Mouse (Mus musculus) layer of hippocampus, postnatal 36 days (tissue): Measurements from ENCODE around the gene Rassf1. TPM values are rescaled to one million over a fixed set of nuclear protein-coding genes. Genes with fewer than 3 reads are reported as not detected.

Experiments used
- DNase-seq, 2 experiments: peaks; one replicate each; pipeline ENCODE4 v3.0.0; 2022
- total RNA-seq, 2 experiments: library from RNA; stranded (reverse); gene quantifications; 2 replicates each; pipeline ENCODE4 v1.2.3; 2021

The Rassf1 gene
- total RNA-seq, 2 experiments from 2014 or later = 15.8 TPM

DNA sequence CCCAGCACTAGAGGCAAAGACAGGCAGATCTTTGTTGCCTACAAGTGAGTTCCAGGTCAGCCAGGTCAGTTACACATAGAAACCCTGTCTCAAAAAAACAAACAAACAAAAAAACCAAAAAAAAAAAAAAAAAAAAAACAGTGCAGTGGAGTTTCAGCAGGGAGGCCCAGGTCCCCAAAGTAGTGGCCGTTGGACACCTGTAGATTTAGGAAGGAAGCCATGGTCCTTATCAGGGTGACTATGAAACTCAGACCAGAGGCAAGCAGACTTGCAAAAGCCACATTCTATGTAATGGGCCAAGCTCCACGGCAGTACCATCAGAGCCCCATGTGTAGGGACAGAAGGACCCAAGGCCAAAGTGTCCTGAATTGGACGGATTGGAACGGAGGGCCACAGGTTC, 30.2 kb downstream of the Rassf1 start:
- no peak for DNase-seq

DNA sequence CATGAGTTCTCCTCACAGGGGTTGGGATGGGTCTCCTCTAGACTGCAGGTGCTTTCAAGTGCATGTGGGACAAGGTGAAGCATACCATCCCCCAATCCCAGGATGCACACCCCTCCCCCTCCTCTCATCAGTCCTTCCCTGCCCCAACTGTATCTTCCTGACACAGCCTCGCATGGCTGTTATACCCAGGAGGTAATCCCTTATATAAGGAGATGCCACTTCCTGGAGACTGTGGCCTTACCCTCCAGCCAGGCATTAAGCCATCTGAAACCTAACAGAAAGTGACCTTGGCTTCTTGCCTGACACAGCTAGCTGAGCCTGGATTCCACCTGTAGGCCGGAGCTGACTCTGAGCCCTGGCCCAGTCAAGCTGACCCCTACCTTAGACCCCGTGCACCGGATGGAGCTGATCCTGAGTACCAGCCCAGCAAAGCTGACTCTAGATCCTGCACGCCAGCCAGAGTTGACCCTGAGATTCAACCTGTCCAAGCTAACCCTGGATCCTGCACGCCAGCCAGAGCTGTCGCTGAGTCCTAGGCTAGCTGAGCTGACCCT, 31.2 kb downstream of the Rassf1 start:
- DNase-seq = peak in 1 of 2 experiments; percentile 1

- DNase-seq = peak in 1 of 2 experiments; percentile 1
Observed at GRCm38 (mm10) chr9:107583174-107583573, 31.8 kb downstream of the Rassf1 start.

- DNase-seq = no peak
Observed at GRCm38 (mm10) chr9:107586504-107586903, 35.1 kb downstream of the Rassf1 start.

DNA sequence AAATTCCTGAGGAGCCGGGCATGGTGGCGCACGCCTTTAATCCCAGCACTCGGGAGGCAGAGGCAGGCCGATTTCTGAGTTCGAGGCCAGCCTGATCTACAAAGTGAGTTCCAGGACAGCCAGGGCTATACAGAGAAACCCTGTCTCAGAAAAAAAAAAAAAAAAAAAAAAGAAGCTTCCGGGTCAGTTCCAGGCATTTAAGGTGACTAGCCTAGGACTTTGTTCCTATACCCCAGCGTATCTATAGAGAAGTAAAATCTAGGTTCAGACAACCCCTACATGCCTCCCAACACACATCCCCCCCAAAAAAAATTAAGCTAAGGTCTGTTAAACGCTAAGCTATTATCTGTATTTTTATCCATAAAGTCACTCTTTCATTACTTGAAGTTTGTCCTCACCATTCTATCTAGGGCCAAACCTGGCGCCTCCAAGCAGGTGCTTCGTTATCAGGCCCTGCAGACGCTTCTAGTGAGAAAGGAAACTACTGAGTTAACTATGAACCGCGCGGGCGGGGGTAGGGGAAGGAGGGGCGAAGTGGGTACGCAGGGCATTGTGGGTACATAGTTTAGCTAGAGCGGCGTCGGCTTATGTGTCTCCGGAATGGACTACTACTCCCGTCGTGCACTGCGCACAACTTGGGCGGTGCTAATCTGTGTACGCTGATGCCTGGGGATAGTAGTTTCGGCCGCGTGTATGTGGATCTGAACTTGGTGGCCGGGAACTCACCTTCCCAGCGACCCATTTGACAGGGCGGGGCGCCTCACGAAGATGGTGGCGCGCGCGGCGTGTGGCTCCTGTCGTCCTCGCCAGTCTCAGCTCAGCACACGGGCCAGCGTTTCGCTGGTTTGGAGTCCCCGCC, 35.8 kb downstream of the Rassf1 start, which contains the start of gene Ifrd2:
Ifrd2 (plus strand) TSS at position 669 of the 859 bp plus-strand sequence.
- DNase-seq = peak; percentile 97 to 98

GRCm38 (mm10) chr9:107587833-107588639, 36.7 kb downstream of the Rassf1 start:
- no peak for DNase-seq

DNA sequence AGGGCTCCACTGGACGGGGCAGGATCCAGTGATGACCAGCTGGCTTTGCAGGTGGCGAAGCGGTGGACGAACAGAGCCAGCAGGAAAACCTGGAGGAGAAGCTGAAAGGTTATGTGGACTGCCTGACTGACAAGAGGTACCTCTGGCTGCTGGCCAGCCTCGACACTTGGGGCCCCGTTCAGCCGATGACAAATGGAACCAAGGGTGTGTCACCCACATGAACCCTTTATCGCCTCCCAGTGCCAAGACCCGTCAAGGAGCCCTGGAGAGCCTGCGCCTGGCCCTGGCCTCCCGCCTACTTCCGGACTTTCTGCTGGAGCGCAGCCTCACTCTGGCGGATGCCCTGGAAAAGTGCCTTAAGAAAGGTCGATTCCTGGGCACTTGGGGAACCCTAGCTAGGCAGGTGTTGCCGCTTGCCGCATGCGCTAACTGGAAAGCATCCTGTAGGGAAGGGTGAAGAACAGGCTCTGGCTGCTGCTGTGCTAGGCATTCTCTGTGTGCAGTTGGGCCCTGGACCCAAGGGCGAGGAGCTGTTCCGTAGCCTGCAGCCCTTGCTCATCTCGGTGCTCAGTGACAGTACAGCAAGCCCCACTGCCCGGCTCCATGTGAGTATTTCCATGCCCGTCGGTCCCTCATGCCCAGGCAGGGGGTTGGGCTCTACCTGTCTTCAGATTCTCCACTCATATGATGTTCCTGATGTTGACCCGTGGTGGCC, 38.9 kb downstream of the Rassf1 start:
- no peak for DNase-seq

- no peak for DNase-seq
Observed at GRCm38 (mm10) chr9:107590773-107591060, 39.4 kb downstream of the Rassf1 start.

DNA sequence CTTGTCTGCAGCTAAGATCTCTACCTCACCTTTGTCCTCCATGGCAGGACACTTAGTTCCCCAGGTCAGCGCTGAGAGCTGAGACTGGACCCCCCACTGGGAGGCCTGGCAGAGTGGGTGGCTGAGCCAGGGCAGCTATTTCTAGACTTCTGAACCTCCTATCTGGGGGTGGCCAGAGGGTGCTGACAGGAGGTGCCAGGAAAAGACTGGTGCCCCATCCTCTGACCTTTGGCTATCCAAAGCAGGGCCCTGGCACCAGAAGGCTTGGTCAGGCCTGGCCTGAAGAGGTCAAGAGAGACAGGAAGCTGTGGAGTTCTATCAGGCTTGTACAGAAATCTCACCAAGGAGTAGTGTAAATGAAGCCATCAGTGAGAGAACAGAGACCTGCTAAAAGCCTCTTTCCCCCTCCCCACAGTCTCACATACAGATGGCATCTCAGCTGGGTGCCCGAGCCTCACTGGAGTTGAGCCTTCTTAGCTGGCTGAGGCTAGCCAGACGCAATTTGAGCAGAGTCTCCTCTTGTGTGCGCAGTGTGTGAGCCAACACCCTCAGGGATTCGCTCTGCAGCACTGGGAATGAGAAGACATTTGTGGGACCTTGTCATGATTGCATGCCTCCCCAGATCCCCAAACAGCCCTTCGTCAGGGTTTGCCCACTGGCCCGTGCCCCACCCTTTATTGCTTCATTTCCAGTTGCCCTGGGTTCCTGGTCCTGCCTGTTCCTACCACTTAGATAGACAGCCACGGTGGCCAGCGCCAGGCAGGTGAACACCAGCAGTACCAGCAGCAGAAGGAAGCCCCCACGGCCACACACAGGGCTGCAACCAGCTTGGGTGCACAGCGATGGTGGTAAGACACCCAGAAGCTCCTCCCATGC, 42.0 kb downstream of the Rassf1 start:
- no peak for DNase-seq

- no peak for DNase-seq
Observed at GRCm38 (mm10) chr9:107594281-107595062, 43.1 kb downstream of the Rassf1 start.

GRCm38 (mm10) chr9:107596619-107597569, 45.5 kb downstream of the Rassf1 start:
- no peak for DNase-seq

DNA sequence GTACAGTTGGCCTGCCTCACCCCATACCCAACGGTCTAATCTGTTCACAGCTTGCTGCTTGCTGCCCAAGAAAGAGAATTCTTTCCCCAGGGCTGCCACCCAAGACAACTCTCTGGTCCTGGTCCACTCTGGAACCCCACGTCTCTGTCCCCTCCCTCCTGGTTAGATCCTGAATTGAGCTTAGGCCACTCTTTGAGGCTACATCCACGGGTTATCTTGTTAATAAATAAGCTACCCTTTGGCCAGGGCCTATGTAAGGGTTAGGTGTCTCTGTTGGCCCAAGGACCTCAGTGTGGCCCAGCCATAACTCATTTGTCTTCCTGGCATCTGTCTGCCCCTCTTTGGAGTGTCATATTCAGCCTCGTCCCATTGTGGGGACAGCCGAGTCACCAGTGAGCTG, 47.0 kb downstream of the Rassf1 start:
- DNase-seq = no peak

DNA sequence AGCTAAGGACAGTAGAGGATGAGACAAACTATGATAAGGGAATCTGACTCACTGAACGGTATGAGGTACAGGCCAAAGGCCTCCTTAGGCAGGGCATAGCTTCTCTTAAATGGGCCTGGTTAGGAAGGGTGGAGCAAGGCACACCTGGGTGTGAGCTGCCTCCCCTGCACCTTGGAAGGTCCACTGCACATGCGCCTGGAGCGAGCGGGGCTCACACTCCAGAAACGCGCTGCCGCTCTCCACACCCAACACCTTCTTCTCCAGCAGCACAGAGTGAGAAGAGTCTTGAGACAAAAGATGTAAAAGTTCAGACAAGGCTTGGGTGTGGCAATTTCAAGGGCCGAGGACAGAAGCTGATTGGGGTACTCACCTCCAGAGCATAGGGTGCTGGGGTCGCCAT, 48.1 kb downstream of the Rassf1 start:
- DNase-seq = no peak

DNA sequence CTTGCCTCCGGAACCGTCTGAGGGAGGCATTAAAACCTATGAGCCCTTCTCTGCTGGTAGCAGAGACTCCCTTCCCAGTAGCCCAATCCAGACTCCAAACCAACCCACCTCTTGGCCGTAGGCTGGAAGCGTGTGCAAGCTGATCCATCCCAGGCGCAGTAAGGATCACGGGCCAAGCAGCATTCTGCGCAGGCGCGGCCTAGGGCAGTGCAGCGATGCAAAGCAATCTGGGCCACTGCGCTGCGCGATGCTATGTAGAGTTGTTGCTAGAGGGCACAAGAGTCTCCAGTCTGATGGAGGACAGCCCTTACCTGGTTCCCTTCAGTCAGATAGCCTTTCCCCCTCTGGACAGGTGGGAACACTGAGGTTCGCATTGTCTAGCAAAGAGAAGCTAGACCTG, 48.5 kb downstream of the Rassf1 start:
- no peak for DNase-seq

DNA sequence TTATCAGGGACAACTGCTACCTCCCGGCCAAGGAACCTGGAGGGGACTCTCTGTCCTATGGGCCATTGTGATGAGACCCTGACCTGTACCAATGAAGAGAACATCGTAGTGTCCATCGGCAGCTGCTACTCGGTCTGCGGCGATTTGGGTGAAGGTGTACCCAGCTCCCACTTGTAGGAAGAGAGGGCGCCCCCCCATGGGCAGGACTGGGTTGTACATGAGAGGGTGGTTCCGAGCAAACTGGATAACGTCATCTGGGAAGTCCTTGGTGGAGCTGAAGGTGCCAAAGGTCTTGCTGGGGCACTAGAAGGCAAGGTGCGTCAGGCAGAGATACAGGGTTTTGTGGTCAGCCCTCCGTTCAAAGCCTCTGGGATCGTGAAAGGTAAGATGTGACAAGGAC, 49.4 kb downstream of the Rassf1 start:
- no peak for DNase-seq

DNA sequence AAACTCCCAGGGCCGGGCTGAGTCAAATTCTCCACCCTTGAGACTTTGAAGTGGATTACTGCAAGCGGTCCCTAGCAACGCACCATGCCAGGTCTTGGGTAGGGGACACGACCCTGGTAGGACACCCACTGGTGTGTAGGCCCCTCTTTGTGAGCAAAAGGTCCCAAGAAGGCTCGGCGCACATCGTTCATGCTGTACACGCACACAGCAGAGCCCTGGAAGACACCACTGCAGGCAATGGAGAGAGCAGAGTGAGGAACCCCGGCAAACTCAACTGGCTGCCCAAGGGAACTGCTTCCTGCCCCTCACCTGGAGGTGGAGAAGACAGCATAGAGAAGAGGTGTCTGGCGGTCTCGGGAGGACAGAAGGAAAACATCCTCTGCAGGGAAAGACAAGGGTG, 49.9 kb downstream of the Rassf1 start:
- no peak for DNase-seq

GRCm38 (mm10) chr9:107602068-107602648, 50.8 kb downstream of the Rassf1 start:
- DNase-seq = peak; percentile 86 to 90

GRCm38 (mm10) chr9:107603251-107603650, 51.9 kb downstream of the Rassf1 start:
- no peak for DNase-seq

DNA sequence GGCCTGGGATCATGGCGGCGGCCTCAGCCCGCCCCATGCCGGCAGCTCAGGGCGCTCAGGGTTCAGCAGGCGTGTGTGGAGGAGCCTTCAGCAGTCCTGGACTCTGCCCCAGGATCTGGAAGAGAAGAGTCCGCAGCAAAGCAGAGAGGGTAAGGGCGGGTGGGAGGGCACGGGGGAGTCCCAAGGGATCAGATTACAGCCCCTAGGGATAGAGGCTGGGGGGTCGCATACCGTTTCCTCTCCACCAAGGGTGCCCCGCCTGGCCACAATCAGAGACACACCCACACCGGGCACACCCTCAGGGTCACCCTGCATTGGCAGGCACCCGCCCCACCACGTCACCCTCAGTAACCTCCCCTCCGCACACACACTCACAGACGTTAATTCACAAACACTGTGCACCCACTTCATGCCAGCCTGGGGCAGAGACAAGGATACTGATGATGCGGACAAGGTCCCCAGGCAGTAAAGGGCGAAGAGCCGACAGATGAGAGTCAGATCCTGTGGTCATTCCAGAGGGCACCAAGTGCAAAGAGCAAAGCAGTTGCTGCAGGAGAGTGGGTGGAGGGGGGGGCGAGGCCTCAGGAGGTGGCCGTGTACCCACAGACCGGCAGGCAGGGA, 53.8 kb downstream of the Rassf1 start:
- no peak for DNase-seq
